Mouse (Mus musculus) forebrain, embryonic 10.5 days (tissue): ENCODE measurements around the gene Treml2. TPM values are rescaled to one million over a fixed set of nuclear protein-coding genes. Genes with fewer than 3 reads are reported as not detected.
"Not testable (repeated sequence)": the region's sequence is repeated elsewhere in the genome, so short reads cannot be mapped to it uniquely, and the experiment has no call there.

Experiments
- DNase-seq: peaks from one replicate; pipeline ENCODE4 v3.0.0-alpha.2; 2017; ENCODE audit warnings: low spot score; ENCODE audit errors: extremely low spot score
- H3K27ac ChIP-seq: fragments of 300-500 bp; sonication (generic); 2 replicates; pipeline ENCODE4 v1.5.1; 2016; ENCODE audit warnings: mild to moderate bottlenecking
- H3K27me3 ChIP-seq: fragments of 300-500 bp; sonication (generic); 2 replicates; pipeline ENCODE4 v1.6.1; 2016; ENCODE audit warnings: mild to moderate bottlenecking; ENCODE audit not compliant: poor library complexity, severe bottlenecking
- H3K36me3 ChIP-seq: fragments of 300-500 bp; sonication (generic); replicated peaks from 2 replicates; pipeline ENCODE4 v1.6.1; 2016; ENCODE audit warnings: mild to moderate bottlenecking, moderate library complexity
- H3K4me1 ChIP-seq: fragments of 300-500 bp; sonication (generic); 2 replicates; pipeline ENCODE4 v1.6.1; 2016
- H3K4me3 ChIP-seq: fragments of 300-500 bp; sonication (generic); 2 replicates; pipeline ENCODE4 v1.5.1; 2016; ENCODE audit warnings: mild to moderate bottlenecking, moderate library complexity
- H3K9me3 ChIP-seq: fragments of 300-500 bp; sonication (generic); 2 replicates; pipeline ENCODE4 v1.6.1; 2016; ENCODE audit warnings: mild to moderate bottlenecking, moderate library complexity
- WGBS: fragments of 180-500 bp; shearing (Covaris S2); methylation state at CpG from one replicate; pipeline ENCODE4 v1.1.7; 2016; 5-methylcytosine and 5-hydroxymethylcytosine counted together
- polyA plus RNA-seq: library from polyadenylated mRNA; unstranded; fragments of >200 nt; fragmentation: Nextera tagmentation; extraction: Ambion mirVana; gene quantifications from 2 replicates; pipeline ENCODE4 v1.2.1, GENCODE M21; 2016

The Treml2 gene
- polyA plus RNA-seq, 1 experiment from 2014 or later = 0.57 TPM

- Histone ChIP-seq H3K9me3 (no peaks in the 10 kb centered on the region), H3K4me3 (peak overlapping the region; percentile 22; the same call in 1 of the 2 replicates), H3K27me3 (no peaks in the 10 kb centered on the region), H3K4me1 (peaks cover 21% of the 10 kb centered on the region), H3K27ac (peak overlapping the region; percentile 70), H3K36me3 (no peaks in the 10 kb centered on the region)
- WGBS = 81% methylated on average over 9 of the region's 9 CpGs
- DNase-seq = no peak
Observed at GRCm38 (mm10) chr17:48300861-48301260, 1.6 kb downstream of the Treml2 start.

GRCm38 (mm10) chr17:48301792-48302191 lies 2.5 kb downstream of the Treml2 start:
- H3K4me3 ChIP-seq = no peak overlapping the region
- 93% methylated on average over 5 of the region's 5 CpGs for WGBS
- H3K27me3 ChIP-seq = no peaks in the 10 kb centered on the region
- DNase-seq = no peak
- no peak overlapping the region for H3K27ac ChIP-seq
- no peaks in the 10 kb centered on the region for H3K9me3 ChIP-seq
- peaks cover 21% of the 10 kb centered on the region for H3K4me1 ChIP-seq
- no peaks in the 10 kb centered on the region for H3K36me3 ChIP-seq

DNA sequence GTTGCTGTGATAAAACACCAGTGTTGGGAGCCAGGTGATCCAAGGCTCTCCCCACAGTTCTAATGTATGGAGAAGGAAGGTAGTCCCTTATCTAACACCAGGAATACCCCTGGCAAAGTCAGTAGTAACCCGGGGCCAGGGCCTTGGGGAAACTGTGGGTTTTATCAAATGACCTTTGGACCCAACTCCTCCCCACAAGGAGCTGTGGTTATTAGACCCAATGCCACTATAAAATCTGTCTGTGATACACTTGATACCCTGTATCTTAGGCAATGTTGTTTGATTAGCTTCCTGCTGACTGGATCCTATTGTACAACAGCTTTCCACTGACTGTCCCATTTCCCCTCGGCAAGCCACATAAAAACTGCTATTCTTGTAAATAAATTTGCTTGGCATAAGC lies 12.8 kb downstream of the Treml2 start:
- no peaks in the 10 kb centered on the region for H3K9me3 ChIP-seq
- H3K27ac ChIP-seq = no peak overlapping the region
- no peaks in the 10 kb centered on the region for H3K4me1 ChIP-seq
- no peak overlapping the region for H3K4me3 ChIP-seq
- DNase-seq = no peak
- H3K36me3 ChIP-seq = no peaks in the 10 kb centered on the region
- WGBS = 80% methylated on average over 2 of the region's 2 CpGs
- no peaks in the 10 kb centered on the region for H3K27me3 ChIP-seq

DNA sequence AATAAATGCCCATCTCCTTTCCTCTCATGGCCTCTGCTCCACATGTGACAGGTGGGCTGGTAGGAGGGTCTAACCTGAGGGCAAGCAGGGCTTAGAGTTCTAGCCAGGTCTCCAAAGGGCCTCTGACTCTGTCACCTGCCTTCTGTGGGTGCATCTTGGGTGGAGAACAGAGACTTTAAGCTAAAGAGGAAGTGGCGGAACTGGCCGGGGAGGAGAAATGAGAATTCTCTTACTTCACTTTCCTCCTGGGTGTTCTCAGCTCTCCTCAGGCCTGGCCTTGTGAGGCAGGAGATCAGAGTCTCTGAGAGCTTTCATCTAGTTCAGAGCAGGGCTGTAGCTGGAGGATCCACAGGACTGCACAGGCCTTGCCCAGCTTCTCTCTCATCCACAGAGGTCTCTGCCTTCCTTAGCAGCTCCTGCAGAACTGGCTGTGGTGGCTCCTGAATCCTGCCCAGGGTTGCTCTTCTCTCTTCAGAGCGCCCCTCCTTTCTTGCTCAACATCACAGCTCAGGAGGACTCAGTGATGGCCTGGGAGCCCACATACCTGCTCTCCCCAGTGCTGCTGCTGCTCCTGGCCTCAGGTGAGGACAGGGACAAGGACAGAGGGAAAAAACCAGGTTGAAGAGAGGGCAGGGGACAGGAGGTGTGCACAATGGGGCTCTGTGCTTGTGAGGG lies 16.7 kb downstream of the Treml2 start, which contains the start of gene B430306N03Rik:
TSS of gene B430306N03Rik (plus strand) at position 237 of the 675 bp plus-strand sequence.
- not testable (repeated sequence) for H3K27ac ChIP-seq, H3K36me3 ChIP-seq, H3K27me3 ChIP-seq, H3K9me3 ChIP-seq, H3K4me1 ChIP-seq, H3K4me3 ChIP-seq, DNase-seq
- WGBS = 83% methylated on average over 3 of the region's 3 CpGs

DNA sequence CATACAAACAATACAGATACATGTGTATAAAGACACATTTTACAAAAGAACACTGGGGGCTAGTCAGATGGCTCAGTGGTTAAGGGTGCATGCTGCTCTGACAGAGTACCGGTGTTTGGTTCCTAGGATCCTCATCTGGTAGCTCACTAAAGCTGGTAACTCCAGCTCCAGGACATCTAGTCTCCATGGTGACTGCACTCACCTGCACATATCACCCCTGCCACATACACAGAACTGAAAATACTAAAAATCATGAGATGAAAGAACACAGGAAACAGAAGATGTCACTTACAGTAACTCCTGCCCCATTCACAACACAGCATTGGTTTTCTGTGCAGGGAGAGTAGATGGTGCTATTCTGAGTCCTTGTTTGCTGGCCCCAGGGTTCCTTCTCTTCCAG lies 19.4 kb downstream of the Treml2 start:
- Histone ChIP-seq H3K9me3 (no peaks in the 10 kb centered on the region), H3K4me3 (no peak overlapping the region), H3K27ac (no peak overlapping the region), H3K27me3 (no peaks in the 10 kb centered on the region), H3K4me1 (peaks cover 3% of the 10 kb centered on the region; the same call in 1 of the 2 replicates), H3K36me3 (no peaks in the 10 kb centered on the region)
- no peak for DNase-seq
- WGBS = 95% methylated on average over 1 of the region's 1 CpGs

- H3K4me1 ChIP-seq = peaks cover 3% of the 10 kb centered on the region; the same call in 1 of the 2 replicates
- H3K4me3 ChIP-seq = no peak overlapping the region
- 90% methylated on average over 2 of the region's 2 CpGs for WGBS
- H3K27ac ChIP-seq = no peak overlapping the region
- no peaks in the 10 kb centered on the region for H3K27me3 ChIP-seq
- H3K36me3 ChIP-seq = no peaks in the 10 kb centered on the region
- no peak for DNase-seq
- no peaks in the 10 kb centered on the region for H3K9me3 ChIP-seq
Observed at GRCm38 (mm10) chr17:48321279-48321678, 22.0 kb downstream of the Treml2 start.

DNA sequence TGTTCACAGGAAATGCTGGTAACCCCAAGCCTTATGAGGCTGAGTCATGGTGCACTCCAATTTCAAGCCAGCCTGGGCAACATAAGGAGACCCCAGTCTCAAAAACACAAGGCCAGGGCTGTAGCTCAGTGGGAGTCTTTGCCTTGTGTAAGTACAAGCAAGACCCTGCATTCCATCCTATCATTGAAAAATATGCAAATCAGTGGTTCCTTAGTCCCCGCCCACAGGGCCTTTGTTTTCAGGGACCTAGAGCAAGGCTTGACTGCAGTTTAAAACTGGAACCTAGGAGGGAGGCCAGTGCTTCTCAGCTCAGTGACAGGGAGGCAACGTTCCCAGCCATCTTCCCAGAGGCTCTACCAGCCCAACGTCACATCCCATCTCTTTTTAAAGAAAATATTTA lies 23.9 kb downstream of the Treml2 start:
- no peaks in the 10 kb centered on the region for H3K36me3 ChIP-seq
- no peaks in the 10 kb centered on the region for H3K9me3 ChIP-seq
- WGBS = 78% methylated on average over 3 of the region's 3 CpGs
- H3K27ac ChIP-seq = no peak overlapping the region
- no peak for DNase-seq
- peaks cover 3% of the 10 kb centered on the region; the same call in 1 of the 2 replicates for H3K4me1 ChIP-seq
- H3K27me3 ChIP-seq = no peaks in the 10 kb centered on the region
- no peak overlapping the region for H3K4me3 ChIP-seq

DNA sequence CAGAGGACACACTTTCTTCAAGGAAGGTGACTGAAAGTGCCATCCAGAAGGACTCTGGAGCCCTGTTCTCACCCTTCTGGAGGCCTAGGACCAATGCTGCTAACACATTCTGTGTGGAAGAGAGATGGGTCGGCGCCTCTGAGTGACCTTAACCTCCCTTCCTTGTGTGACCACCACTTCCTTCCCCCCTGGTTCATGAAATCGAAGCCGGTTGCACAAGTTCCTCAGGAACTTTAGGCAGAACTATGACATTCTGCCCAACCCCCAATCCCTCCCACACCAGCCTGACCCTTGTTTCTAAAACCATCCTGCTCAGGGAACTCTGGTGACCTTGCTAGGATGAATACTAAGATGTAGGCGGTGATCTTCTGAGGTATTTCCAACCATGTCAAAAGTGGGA lies 25.0 kb downstream of the Treml2 start:
- no peak for DNase-seq
- no peaks in the 10 kb centered on the region for H3K9me3 ChIP-seq
- WGBS = 91% methylated on average over 5 of the region's 5 CpGs
- no peaks in the 10 kb centered on the region for H3K36me3 ChIP-seq
- H3K4me1 ChIP-seq = peaks cover 3% of the 10 kb centered on the region; the same call in 1 of the 2 replicates
- no peaks in the 10 kb centered on the region for H3K27me3 ChIP-seq
- no peak overlapping the region for H3K4me3 ChIP-seq
- H3K27ac ChIP-seq = no peak overlapping the region

DNA sequence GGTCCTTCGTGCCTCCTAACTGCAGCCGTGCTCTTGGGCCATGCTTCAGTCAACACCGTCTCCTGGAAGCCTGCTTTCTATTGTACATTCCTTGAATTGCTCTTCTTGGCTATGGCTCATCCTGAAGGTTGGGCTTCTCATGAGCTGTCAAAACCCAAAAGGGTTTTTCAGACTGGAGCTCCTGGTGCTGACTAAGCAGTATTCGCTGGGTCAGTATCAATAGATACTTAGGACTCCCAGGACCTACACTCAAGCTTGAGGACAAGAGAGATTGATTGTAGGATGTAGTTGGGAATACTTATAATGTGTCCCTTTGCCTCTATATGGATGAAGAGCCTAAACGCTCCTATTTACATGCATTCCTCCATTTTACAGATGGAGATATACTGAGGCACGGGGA lies 25.8 kb downstream of the Treml2 start:
- WGBS = 94% methylated on average over 6 of the region's 6 CpGs
- no peaks in the 10 kb centered on the region for H3K9me3 ChIP-seq
- no peaks in the 10 kb centered on the region for H3K27me3 ChIP-seq
- no peaks in the 10 kb centered on the region for H3K36me3 ChIP-seq
- no peak for DNase-seq
- no peak overlapping the region for H3K4me3 ChIP-seq
- H3K4me1 ChIP-seq = peaks cover 3% of the 10 kb centered on the region; the same call in 1 of the 2 replicates
- H3K27ac ChIP-seq = no peak overlapping the region

DNA sequence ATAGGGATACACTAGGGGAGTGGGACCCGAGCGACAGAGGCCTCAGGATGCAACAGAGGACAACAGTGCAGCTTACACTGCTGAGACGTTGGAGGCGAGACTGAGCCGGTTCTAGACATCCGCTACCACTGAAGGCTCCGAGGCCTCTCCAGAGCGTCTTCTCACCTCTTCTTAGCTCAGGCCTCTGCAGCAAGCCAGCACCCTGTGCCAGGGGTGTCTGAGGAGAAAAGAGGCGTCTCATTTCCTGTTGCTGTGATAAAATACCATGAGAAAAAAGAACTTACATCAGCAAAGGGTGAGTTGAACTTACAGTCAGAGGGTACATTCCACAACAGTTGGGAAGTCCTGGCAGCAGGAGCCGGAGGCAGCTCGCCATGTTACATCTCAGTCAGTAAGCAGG lies 26.3 kb downstream of the Treml2 start:
- WGBS = 89% methylated on average over 11 of the region's 11 CpGs
- H3K27ac ChIP-seq = no peak overlapping the region
- H3K36me3 ChIP-seq = no peaks in the 10 kb centered on the region
- no peak overlapping the region for H3K4me3 ChIP-seq
- no peaks in the 10 kb centered on the region for H3K9me3 ChIP-seq
- DNase-seq = no peak
- peaks cover 3% of the 10 kb centered on the region; the same call in 1 of the 2 replicates for H3K4me1 ChIP-seq
- no peaks in the 10 kb centered on the region for H3K27me3 ChIP-seq

DNA sequence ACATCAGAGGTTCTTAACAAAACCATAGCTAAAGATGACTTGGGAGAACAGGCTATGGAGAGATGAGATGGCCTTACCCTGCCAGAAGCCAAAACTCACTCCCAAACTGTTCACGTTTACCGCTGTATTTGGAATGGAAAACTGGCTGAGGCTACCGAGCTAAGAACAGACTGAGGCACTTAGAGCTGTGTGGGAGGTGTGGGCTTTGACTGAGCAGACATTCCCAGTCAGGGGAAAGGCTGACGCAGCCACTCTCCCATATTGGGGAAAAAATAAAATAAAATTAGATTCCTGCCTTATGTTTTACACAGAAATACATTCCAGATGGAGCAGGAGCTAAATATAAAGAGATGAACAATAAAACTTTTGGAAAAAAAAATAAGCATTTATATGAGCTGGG lies 27.4 kb downstream of the Treml2 start:
- no peaks in the 10 kb centered on the region for H3K9me3 ChIP-seq
- WGBS = 92% methylated on average over 4 of the region's 4 CpGs
- no peak for DNase-seq
- H3K36me3 ChIP-seq = no peaks in the 10 kb centered on the region
- H3K27me3 ChIP-seq = no peaks in the 10 kb centered on the region
- H3K4me3 ChIP-seq = no peak overlapping the region
- H3K4me1 ChIP-seq = peaks cover 3% of the 10 kb centered on the region; the same call in 1 of the 2 replicates
- no peak overlapping the region for H3K27ac ChIP-seq

GRCm38 (mm10) chr17:48332524-48332923 lies 33.2 kb downstream of the Treml2 start:
- Histone ChIP-seq H3K9me3 (no peaks in the 10 kb centered on the region; the same call in 1 of the 2 replicates), H3K27me3 (no peaks in the 10 kb centered on the region), H3K4me3 (no peak overlapping the region), H3K36me3 (no peaks in the 10 kb centered on the region), H3K4me1 (no peaks in the 10 kb centered on the region), H3K27ac (no peak overlapping the region)
- 96% methylated on average over 2 of the region's 2 CpGs for WGBS
- DNase-seq = no peak

GRCm38 (mm10) chr17:48334186-48334585 lies 34.9 kb downstream of the Treml2 start:
- WGBS = 86% methylated on average over 4 of the region's 4 CpGs
- Histone ChIP-seq H3K4me3 (no peak overlapping the region), H3K27me3 (no peaks in the 10 kb centered on the region), H3K27ac (no peak overlapping the region), H3K4me1 (no peaks in the 10 kb centered on the region), H3K36me3 (no peaks in the 10 kb centered on the region), H3K9me3 (no peaks in the 10 kb centered on the region; the same call in 1 of the 2 replicates)
- DNase-seq = no peak
